Mouse (Mus musculus) erythroid progenitor cell, adult 5-6 weeks (primary cell): Measurements from ENCODE around the gene Olfr270. TPM values are rescaled to one million over a fixed set of nuclear protein-coding genes. Genes with fewer than 3 reads are reported as not detected.

Experiments
- ATAC-seq: replicated peaks from 2 replicates; pipeline ENCODE4 v1.8.0; 2016; ENCODE audit warnings: moderate number of reproducible peaks, mild to moderate bottlenecking, moderate TSS enrichment, inconsistent platforms; ENCODE audit not compliant: poor library complexity, low FRiP score, severe bottlenecking
- total RNA-seq, 2 experiments: library from RNA; stranded (forward) in 1 of 2; stranded (reverse) in 1 of 2; fragments of 150-400 nt in 1 of 2; fragments of 186-747, 209-891 nt in 1 of 2; gene quantifications; 2 replicates each; pipeline versions ENCODE4 v1.2.3 to v1.2.4; 2015 to 2017; ENCODE audit warnings: low replicate concordance in 2 of 2

The Olfr270 gene
- total RNA-seq (2015; ENCODE audit: low replicate concordance), result not detected in 2 replicates
- total RNA-seq (2017; ENCODE audit: low replicate concordance), result not detected in 2 replicates

DNA sequence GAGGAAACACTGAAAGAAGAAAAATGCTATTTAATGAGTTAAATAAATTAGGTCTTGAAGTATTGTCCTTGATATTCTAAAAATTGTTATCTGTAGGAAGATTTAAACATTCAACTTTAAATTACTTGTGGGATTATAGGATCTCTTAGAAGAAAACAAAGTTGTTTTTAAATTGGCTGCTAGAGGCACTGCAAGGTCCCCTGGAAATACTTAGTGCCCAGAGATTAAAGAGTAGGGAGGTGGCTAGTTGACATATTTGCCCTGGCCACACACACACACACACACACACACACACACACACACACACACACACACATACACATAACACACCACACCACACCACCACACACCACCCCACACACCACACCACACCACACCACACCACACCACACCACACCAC is at the start of gene Olfr270:
Olfr270 (plus strand) TSS at position 301 of the 400 bp plus-strand sequence.
- ATAC-seq, result no peak

DNA sequence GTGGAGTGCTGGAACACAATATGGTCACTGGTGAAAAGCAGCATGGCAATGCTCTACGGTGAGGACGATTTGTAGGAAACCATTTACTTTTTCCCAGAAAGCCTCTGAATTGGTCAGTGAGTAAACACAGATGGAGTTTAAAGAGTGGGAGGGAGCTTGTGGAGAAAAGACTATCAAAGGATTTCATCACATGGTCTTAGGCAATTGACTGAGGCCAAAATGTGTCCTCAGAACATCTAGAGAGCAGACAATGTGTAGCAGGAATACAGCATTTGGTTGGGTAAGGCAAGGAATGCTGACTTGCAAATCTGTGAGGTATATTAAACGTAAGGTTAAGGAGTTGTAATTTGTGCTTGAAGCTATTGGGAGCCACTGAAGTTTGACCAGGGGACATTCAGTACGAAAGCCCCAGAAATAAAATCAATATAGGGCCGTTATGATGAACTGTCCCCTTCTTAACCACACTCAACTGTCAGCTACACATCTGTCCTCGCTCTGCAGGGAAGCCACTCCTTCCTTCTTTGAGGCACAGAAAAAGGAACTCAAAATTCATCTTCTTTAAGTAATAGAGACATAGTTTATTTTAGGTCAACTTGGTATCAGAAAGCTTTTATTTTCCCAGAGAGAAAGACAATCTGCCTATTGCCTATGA is 47.6 kb upstream of the Olfr270 start:
- no peak for ATAC-seq

DNA sequence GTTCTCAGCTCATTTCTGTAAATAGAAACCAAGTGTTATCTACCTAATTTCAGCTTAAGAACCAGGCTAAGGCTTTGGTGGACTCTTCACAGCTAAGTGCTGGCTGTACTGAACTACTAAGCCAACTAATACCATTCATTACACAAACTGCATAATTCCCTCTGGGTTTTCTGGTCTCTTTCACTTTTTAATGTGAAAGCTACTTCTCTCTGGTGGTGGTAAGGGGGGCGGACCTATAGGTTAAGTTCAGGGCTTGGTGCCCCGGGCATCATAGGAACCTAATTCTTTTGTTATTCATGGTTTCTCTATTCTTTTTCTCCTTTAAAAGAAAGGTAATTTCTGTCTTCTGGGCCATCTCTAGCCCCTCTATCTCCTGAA is 47.0 kb upstream of the Olfr270 start:
- ATAC-seq, result no peak

DNA sequence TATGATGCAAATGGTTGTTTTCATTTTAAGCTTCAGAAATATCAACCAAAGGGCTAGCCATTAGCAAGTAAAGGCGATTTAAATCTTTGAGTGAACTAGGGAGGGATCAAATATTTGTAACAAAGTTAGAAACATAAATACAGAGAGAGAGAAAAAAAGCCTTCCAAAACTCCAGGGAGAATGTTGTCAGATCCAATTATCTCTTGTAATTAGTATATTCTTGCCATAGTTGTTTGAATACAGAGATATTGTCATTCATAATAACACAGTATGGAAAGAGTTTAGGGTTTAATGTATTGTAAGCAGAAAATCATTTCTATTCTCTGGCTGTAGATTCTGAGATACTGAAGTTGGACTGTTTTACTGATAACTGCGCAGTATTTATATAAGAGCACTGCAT is 45.3 kb upstream of the Olfr270 start, which contains the start of gene Olfr272:
Olfr272 (minus strand) TSS at position 101 of the 400 bp plus-strand sequence.
- no peak for ATAC-seq

DNA sequence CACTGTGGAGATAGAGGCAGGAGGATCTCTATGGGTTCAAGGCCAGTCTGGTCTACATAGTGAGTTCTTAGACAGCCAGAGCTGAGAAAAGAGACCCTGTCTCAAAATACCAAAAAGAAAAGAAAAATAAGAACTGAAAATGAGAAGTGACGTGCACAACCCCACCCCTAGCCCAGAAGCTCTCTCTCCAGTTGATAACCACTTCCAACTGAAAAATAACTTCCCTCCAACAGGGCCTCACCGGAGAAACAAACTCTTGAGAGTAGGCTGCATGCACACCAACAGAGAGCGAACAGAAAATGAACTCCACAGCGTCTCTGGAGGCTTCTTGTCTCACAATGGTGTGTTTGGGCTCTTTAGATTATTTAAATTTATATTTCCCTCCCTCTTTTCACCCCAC is 33.9 kb upstream of the Olfr270 start:
- no peak for ATAC-seq

DNA sequence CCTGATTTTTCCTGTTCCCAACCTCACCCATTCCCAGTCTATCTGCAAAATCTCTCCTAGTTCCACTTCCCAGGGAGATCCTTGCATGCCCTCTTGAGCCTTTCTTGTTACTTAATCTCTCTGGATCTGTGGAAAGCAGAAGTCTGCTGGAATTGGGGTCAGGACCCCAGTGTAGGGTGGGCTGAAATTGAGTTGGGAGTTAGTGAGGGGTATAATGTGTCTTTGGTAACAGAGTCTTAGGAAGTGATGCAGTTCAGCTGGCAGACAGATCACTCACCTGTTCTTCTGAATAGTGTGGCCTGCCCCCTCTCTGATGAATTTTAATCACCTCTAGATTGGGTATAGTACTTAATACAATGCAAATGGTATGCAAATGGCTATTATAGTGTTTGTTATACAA is 17.7 kb upstream of the Olfr270 start:
- ATAC-seq, result no peak

DNA sequence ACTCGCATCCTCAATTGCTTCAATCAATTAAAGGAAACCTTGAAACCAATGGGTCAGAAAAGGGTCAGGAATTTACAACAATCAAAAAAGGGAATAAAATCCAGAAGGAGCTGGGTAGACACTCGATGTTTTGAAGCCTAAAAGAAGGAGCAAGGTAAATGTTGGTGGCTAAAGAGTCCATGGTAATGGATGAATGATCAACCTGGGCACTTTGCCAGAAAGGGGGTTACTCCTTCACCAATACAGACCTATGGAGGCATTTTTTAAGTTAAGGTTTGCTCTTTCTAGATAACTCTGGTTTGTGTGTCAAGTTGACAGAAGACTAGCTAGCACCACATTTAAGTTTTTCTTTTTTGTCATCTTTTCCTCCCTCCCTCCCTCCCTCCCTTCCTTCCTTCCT is 15.3 kb upstream of the Olfr270 start:
- ATAC-seq, result no peak

DNA sequence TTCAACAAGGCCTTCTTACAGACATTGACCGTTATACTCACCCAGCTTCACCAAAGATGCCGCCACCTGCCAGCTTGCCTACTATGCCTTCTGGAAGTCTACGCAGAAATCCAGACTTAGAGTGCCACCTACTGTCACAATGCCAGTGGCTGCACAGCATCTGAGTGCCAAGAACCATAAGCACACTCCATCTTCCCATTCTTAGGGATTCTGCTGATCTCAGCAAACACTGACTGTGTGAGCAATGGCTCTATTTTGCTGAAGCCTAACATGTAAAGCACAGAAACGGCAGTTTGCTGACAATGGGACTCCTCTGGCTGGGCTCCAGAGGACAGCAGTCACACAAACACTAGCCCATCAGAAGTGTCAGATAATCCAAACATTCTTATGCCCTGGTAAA is 5.7 kb upstream of the Olfr270 start:
- no peak for ATAC-seq

DNA sequence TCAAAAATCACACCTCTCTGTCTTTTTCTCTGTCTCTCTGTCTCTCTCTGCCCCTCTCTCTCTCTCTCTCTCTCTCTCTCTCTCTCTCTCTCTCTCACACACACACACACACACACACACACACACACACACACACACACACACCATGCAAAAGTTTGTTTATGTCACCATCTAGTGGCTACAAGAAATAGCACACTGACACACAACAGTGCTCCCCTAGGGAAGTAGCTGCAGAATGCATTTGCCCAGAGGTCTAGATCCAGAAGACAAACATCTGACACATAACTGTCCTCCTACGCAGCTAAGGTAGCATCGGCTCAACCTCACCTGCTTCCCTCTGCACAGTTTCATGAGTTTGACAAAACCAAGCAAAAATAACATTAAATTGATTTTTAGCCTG is 20.9 kb downstream of the Olfr270 start:
- ATAC-seq, result no peak

DNA sequence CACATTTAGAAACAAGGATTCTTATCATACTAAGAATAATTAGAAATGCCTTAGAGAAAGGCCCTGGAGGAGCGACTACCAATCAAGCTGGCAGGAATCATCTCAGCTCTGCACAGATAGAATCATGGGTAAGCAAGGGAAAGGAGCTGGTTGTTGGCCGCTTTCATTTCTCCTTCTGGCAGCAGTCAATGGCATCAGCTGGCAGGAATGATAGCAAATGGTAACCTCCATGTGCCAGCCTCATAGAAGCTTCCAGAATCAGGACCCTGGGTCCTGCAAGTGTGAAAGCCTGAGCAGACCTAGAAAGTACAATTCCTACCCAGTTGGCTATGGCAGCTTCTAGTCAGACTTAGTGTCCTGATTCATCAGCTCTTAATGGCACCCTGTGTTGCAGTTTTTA is 21.9 kb downstream of the Olfr270 start:
- no peak for ATAC-seq

DNA sequence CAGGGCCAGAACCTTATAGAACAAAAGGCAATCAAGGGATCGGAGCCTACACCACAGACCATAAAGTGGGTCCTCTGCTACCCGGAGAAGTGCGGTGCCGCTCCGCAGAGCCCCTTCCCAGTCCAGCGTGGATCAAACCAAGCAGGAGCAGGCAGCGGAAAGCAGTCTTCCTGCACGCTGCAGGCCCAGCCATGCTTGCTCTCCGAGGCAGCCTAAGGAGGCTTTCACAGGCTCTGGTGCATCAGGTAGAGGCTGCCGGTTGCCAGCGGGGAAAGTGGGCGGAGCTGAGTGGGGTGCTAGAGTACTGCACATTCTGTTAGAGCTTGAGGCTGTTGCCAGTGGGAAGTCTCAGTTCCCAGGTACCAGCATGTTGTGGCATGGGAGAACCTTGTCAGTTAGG is 24.9 kb downstream of the Olfr270 start, which contains the start of gene Nipsnap3a:
Nipsnap3a (plus strand) TSS at position 25 of the 400 bp plus-strand sequence.
- ATAC-seq, result no peak

DNA sequence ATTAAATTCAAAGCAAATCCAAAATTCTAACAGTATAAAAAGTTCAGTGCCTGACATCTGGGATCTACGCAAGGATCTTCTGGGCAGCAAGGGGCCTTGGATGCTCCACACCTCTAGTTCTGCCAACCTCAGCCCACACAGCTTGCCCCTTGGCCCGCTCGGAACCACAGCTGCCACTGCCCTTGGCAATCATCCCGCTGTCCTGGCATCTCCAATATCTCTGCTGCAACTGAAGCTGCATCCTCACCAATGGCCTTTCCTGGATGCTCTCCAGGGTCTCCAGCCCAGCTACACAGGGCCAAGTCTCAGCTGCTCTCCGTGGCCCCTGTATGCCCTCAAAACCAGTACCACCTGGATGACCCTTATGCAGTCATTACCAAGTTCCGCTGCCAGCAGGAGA is 35.1 kb downstream of the Olfr270 start:
- ATAC-seq, result no peak

DNA sequence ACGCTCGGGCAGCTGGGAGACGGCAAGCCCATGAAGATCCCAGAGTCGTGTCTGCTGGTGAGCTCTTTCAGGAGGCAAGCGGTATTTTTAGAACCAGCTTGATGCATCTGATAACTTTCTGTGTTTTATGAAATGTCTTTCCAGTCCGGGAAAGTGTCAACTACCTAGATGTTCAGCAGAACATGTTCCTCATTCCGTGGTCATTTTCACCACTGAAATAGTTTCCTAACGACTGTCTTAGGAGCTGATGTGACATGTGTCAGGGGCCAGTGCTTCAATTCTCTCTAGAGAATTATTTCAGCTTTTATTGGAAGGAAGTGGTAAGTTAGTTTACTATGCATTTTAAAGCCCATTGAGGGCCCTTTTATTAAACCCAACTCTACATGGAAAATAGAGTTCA is 35.8 kb downstream of the Olfr270 start:
- no peak for ATAC-seq

DNA sequence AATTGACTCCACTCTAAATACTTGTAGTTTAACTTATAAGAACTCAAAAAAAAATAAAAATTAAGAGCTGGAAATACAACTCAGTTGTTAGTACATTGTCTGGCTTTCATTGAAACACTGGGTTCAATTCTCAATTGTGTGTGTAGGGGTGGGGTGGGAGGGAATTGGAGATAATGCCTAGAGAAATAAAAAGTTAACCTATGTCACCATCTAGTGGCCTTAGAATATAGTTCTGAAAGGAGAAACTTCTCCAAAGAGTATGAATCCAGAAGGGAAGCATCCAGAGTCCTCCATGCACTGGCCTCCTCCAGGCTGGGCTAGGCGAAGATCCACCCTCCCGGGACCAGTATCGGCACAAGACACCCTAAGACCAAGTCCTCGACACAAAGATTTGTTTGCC is 44.8 kb downstream of the Olfr270 start:
- ATAC-seq, result no peak

DNA sequence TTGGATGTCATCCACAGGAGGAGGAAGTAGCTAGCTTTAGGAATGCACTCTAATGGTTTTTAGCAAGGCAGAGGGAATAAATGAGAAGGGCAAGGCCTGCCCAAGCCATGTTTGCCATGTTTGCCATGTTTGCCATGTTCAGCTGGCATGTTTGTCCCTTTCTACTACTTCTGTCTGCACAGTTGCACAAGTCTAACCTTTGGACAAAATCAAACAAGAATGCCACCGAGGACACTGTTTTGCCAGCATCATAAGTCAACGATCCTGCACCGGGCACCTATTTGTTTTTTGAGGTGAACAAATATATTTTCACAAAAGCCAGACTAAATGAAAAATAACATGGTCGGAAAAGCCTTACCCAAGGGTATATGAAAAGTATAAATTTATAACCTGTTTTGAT is 45.5 kb downstream of the Olfr270 start:
- no peak for ATAC-seq

DNA sequence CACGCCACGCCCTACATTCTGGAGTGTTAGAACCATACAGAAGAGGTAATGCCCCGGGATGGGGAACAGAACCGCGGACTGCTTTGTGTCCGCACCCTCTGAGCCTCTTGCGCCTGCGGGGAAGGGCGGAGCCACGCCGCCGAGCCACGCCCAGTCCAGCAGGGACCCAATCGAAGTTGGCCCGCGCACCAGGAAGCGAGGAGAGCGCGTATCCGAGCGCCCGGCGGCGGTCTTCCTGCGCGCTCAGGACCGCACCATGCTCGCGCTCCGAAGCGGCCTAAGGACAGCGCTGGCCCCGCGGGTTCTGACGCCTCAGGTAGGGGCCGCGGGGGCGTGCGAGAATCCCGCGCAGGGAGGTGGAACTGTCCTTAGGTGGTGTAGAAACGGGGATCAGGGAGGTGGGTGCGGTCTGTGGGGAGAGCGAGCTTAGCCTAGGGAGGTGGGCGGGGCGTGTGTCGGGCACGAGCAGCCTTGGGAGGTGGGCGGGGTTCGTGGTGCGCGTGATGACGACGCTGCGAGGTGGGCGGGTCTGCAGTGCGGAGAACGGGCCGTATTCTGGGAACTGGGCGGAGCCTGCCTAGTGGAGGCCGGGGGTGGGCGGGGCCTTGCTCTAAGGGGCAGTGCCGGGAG is 47.5 kb downstream of the Olfr270 start, which contains the start of gene Nipsnap3b:
Nipsnap3b (plus strand) TSS at position 149 of the 630 bp plus-strand sequence.
- peak; percentile 97 for ATAC-seq

DNA sequence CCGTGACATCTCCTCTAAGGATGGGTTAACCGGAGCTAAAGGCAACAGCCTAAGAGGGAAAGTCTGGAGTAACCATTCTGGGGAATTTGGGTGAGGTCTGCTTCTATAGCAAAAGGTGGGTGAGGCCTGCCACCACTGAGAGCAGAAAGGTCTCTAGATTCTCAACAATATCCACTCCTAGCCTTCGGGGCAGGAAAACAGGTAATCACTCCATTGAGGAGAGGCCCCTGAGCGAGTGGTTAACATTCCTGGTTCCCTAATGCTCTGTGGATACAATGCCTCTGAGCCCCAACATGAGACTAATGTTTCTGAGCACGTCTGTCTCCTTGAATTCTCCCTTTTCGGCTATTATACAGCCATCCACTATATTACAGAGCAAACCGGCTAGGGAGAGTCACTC is 50.1 kb downstream of the Olfr270 start:
- ATAC-seq, result no peak

DNA sequence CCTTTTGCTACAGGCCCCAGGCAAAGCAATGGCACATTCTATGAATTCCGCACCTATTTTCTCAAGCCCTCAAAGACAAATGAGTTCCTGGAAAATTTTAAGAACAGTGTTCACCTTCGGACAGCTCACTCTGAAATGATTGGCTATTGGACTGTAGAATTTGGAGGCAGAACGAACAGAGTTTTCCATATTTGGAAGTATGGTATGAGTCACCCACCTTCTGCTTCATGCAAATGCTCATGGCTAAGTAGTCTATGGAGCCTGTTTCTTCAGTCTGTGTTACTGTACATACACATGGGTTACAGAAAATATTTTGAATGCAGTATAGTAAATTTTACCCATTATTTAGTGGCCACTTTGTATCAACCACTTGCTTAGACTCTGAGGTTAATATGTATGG is 50.7 kb downstream of the Olfr270 start:
- ATAC-seq, result no peak

DNA sequence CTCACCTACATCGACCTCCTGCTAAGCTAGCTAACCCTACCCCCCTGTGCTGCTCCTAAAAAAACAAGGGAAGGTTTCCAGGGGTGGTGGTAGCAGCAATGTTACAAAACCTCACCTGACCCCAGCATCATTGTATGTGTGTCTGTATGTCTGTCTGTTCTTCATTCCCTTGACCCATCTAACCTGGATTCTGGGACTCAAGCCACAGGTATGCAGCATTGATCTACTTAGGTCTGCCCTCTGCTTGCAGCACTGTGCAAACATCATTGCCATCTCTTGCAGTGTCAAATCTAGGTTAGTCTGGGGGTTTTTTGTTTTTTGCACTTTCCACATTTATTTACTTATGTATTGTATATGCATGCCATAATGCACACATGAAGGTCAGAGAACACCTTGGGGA is 54.0 kb downstream of the Olfr270 start:
- ATAC-seq, result no peak
